Mouse (Mus musculus): Measurements from ENCODE around the gene Zfyve1.
"Not testable (repeated sequence)": the region's sequence is repeated elsewhere in the genome, so short reads cannot be mapped to it uniquely, and the experiment has no call there.

GRCm38 (mm10) chr12:83630936-83631335 is 33.9 kb upstream of the Zfyve1 start, which contains the start of gene Rbm25:
- TF ChIP-seq POLR2A (IDR thresholded peaks at IDR 0.05; ENCODE audit: borderline replicate concordance, low read depth, low read length); CTCF (IDR thresholded peaks at IDR 0.05; ENCODE audit: low read depth, low read length): not testable (repeated sequence)

All from bone marrow macrophage, adult 2 months (primary cell).